Mouse (Mus musculus) brain, embryonic 14.5 days (tissue): ENCODE measurements around the gene Ccdc60.

Experiments
- CTCF ChIP-seq: fragments of 200-500 bp; IDR thresholded peaks from 2 replicates; pipeline ENCODE4 v1.5.1; 2012; ENCODE audit warnings: inconsistent platforms, mild to moderate bottlenecking, moderate library complexity, borderline replicate concordance; ENCODE audit not compliant: insufficient read depth, insufficient read length; ENCODE audit errors: extremely low read depth
- POLR2A ChIP-seq: fragments of 200-500 bp; IDR thresholded peaks from 2 replicates; pipeline ENCODE4 v1.6.1; 2012; ENCODE audit warnings: mild to moderate bottlenecking, inconsistent platforms, borderline replicate concordance; ENCODE audit not compliant: poor library complexity, insufficient read depth, insufficient read length, severe bottlenecking; ENCODE audit errors: extremely low read depth

- TF ChIP-seq CTCF (no peak), POLR2A (no peak)
These were observed 79.2 kb downstream of the Ccdc60 start for GRCm38 (mm10) chr5:116209378-116210091.
